Mouse (Mus musculus) kidney, adult 2 months (tissue): ENCODE measurements around the gene Eif2b2.

Source experiments
- CTCF ChIP-seq: fragments of 200-500 bp; conservative IDR thresholded peaks from 2 replicates; pipeline ENCODE4 v1.5.1; 2011; ENCODE audit warnings: low read depth, mild to moderate bottlenecking, control low read depth, low read length, moderate library complexity, mixed read lengths; ENCODE audit not compliant: insufficient read depth, insufficient read length
- POLR2A ChIP-seq: fragments of 200-500 bp; IDR thresholded peaks from one replicate; pipeline ENCODE4 v1.6.1; 2011; ENCODE audit warnings: low read depth, low read length, control low read depth

- TF ChIP-seq CTCF (no peak), POLR2A (no peak)
Observed at GRCm38 (mm10) chr12:85217733-85218310, 1.5 kb upstream of the Eif2b2 start.
